Mouse (Mus musculus): ENCODE data around the gene Snx30. TPM values are rescaled to one million over a fixed set of nuclear protein-coding genes. Genes with fewer than 3 reads are reported as not detected.

Gene Snx30
- polyA plus RNA-seq, 1 experiment from 2014 or later, result 17.3 TPM

- no peak for ATAC-seq (ENCODE audit: low FRiP score)
- Histone ChIP-seq H3K4me2 (replicated peaks) (no peak within 1 kb of the TSS), H3K9ac (no peak within 1 kb of the TSS), H3K4me1 (peaks cover 4% of the 10 kb centered on the region), H3K4me3 (no peak within 1 kb of the TSS), H3K36me3 (no peaks in the 10 kb centered on the region), H3K27ac (no peak within 1 kb of the TSS), H3K9me3 (replicated peaks) (no peaks in the 10 kb centered on the region), H3K27me3 (no peaks in the 10 kb centered on the region)
Observed at GRCm38 (mm10) chr4:59801489-59801888, 4.2 kb upstream of the Snx30 start, which contains the start of gene Inip. TSS of gene Inip (minus strand) at chr4:59801589.

- Histone ChIP-seq H3K9me3 (replicated peaks) (no peaks in the 10 kb centered on the region), H3K4me3 (no peak overlapping the region), H3K4me1 (peaks cover 10% of the 10 kb centered on the region), H3K36me3 (no peaks in the 10 kb centered on the region), H3K9ac (no peak overlapping the region), H3K27me3 (no peaks in the 10 kb centered on the region), H3K27ac (no peak overlapping the region), H3K4me2 (replicated peaks) (no peak overlapping the region)
- 78% methylated on average over 6 of the region's 6 CpGs for WGBS
- ATAC-seq (ENCODE audit: low FRiP score), result no peak
Observed at GRCm38 (mm10) chr4:59802107-59802506, 3.5 kb upstream of the Snx30 start.

- WGBS, result 72% methylated on average over 4 of the region's 4 CpGs
- no peaks in the 10 kb centered on the region for H3K27me3 ChIP-seq
- no peaks in the 10 kb centered on the region for H3K9me3 ChIP-seq (replicated peaks)
- H3K9ac ChIP-seq, result no peak overlapping the region
- no peaks in the 10 kb centered on the region for H3K36me3 ChIP-seq
- no peak overlapping the region for H3K27ac ChIP-seq
- no peak overlapping the region for H3K4me3 ChIP-seq
- no peak for ATAC-seq (ENCODE audit: low FRiP score)
- H3K4me1 ChIP-seq, result peaks cover 15% of the 10 kb centered on the region
- H3K4me2 ChIP-seq (replicated peaks), result no peak overlapping the region
Observed at GRCm38 (mm10) chr4:59802792-59803191, 2.8 kb upstream of the Snx30 start.

- Histone ChIP-seq H3K4me1 (peaks cover 17% of the 10 kb centered on the region), H3K9me3 (replicated peaks) (no peaks in the 10 kb centered on the region), H3K27me3 (no peaks in the 10 kb centered on the region), H3K27ac (no peak overlapping the region), H3K4me2 (replicated peaks) (no peak overlapping the region), H3K9ac (no peak overlapping the region), H3K36me3 (no peaks in the 10 kb centered on the region), H3K4me3 (no peak overlapping the region)
- WGBS, result 90% methylated on average over 5 of the region's 5 CpGs
- no peak for ATAC-seq (ENCODE audit: low FRiP score)
Observed at GRCm38 (mm10) chr4:59803358-59803757, 2.3 kb upstream of the Snx30 start.

GRCm38 (mm10) chr4:59804754-59805153, 886 bp upstream of the Snx30 start:
- Histone ChIP-seq H3K4me1 (peaks cover 17% of the 10 kb centered on the region), H3K9ac (peak overlapping the region; percentile 85; the same call in 1 of the 2 replicates), H3K9me3 (replicated peaks) (no peaks in the 10 kb centered on the region), H3K4me3 (peak overlapping the region; percentile 96), H3K4me2 (replicated peaks) (peak overlapping the region; percentile 95), H3K36me3 (no peaks in the 10 kb centered on the region), H3K27me3 (no peaks in the 10 kb centered on the region), H3K27ac (no peak overlapping the region)
- no peak for ATAC-seq (ENCODE audit: low FRiP score)
- WGBS, result 78% methylated on average over 1 of the region's 1 CpGs

GRCm38 (mm10) chr4:59805968-59806878, 583 bp downstream of the Snx30 start:
- Histone ChIP-seq H3K4me1 (peaks cover 17% of the 10 kb centered on the region), H3K36me3 (no peaks in the 10 kb centered on the region), H3K4me3 (peak overlapping the region; percentile 96), H3K4me2 (replicated peaks) (peak overlapping the region; percentile 95), H3K9me3 (replicated peaks) (no peaks in the 10 kb centered on the region), H3K27me3 (no peaks in the 10 kb centered on the region), H3K27ac (peak overlapping the region; percentile 85), H3K9ac (peak overlapping the region; percentile 85)
- under 1% methylated on average over 46 of the region's 58 CpGs for WGBS
- ATAC-seq (ENCODE audit: low FRiP score), result peak; percentile 82

DNA sequence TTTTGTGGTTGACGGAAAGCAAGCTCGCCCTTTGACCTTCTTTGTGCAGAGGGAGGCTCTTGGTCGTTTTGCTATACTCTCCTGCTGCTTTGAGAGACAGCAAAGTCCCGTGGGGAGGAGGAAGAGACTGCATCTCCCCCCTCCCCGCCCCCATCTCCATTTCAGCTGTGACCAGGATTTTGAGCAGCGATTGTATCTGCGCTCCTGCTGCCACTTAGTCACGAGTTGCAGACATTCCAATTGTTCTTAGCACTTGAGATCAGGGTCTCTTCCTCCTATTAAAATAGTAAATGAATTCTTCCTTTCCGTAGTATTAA, 1.2 kb downstream of the Snx30 start:
- Histone ChIP-seq H3K4me1 (peaks cover 17% of the 10 kb centered on the region), H3K36me3 (no peaks in the 10 kb centered on the region), H3K4me3 (peak overlapping the region; percentile 96), H3K9me3 (replicated peaks) (no peaks in the 10 kb centered on the region), H3K27me3 (no peaks in the 10 kb centered on the region), H3K9ac (peak overlapping the region; percentile 85), H3K4me2 (replicated peaks) (peak overlapping the region; percentile 95), H3K27ac (peak overlapping the region; percentile 85)
- WGBS, result 4% methylated on average over 9 of the region's 9 CpGs
- ATAC-seq (ENCODE audit: low FRiP score), result no peak

- Histone ChIP-seq H3K4me1 (peaks cover 17% of the 10 kb centered on the region), H3K9me3 (replicated peaks) (no peaks in the 10 kb centered on the region), H3K4me2 (replicated peaks) (peak overlapping the region; percentile 95), H3K36me3 (no peaks in the 10 kb centered on the region), H3K27ac (no peak overlapping the region), H3K4me3 (no peak overlapping the region; the same call in 1 of the 2 replicates), H3K27me3 (no peaks in the 10 kb centered on the region), H3K9ac (no peak overlapping the region)
- 65% methylated on average over 2 of the region's 2 CpGs for WGBS
- no peak for ATAC-seq (ENCODE audit: low FRiP score)
Observed at GRCm38 (mm10) chr4:59807521-59807920, 1.9 kb downstream of the Snx30 start.

GRCm38 (mm10) chr4:59808396-59808795, 2.8 kb downstream of the Snx30 start:
- no peaks in the 10 kb centered on the region for H3K36me3 ChIP-seq
- H3K9me3 ChIP-seq (replicated peaks), result no peaks in the 10 kb centered on the region
- no peak overlapping the region for H3K4me2 ChIP-seq (replicated peaks)
- H3K27me3 ChIP-seq, result no peaks in the 10 kb centered on the region
- H3K27ac ChIP-seq, result no peak overlapping the region
- no peak overlapping the region for H3K4me3 ChIP-seq
- 77% methylated on average over 5 of the region's 5 CpGs for WGBS
- no peak for ATAC-seq (ENCODE audit: low FRiP score)
- no peak overlapping the region for H3K9ac ChIP-seq
- H3K4me1 ChIP-seq, result peaks cover 17% of the 10 kb centered on the region

GRCm38 (mm10) chr4:59814094-59814493, 8.5 kb downstream of the Snx30 start:
- no peak overlapping the region for H3K4me2 ChIP-seq (replicated peaks)
- H3K4me1 ChIP-seq, result peaks cover 15% of the 10 kb centered on the region
- H3K36me3 ChIP-seq, result no peaks in the 10 kb centered on the region
- 80% methylated on average over 7 of the region's 7 CpGs for WGBS
- no peak overlapping the region for H3K9ac ChIP-seq
- no peak overlapping the region for H3K27ac ChIP-seq
- ATAC-seq (ENCODE audit: low FRiP score), result no peak
- no peaks in the 10 kb centered on the region for H3K27me3 ChIP-seq
- H3K4me3 ChIP-seq, result no peak overlapping the region
- no peaks in the 10 kb centered on the region for H3K9me3 ChIP-seq (replicated peaks)

DNA sequence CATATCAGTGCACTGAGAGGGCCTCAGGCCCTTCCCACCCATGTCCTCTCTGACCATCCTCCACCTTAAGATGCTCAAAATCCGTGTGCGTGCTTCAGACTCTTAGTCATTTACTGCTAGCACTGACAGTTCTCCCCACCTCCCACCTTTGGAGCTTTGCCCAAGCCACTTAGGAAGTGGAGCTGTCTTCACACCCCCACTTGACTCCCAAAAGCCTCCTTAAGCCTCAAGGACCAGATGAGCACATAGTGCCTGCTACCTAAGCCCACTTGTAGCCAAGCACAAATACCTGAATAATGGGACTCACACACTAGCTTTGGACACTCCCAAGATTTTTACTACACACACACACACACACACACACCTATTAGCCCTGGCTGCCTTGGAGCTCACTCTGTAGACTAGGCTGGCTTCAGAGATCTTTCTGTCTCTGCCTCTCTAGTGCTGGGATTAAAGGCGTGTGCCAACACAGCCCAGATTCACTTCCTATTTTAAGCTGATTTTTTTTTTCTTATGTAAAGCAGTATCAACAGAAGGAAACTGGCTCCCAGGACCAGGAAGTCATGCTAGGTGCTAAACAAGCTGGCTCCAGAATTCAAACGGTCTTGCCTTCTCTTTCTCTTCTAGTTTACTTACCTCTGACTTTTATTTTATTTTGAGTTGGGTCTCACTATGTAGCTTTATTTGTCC, 9.6 kb downstream of the Snx30 start:
- peaks cover 24% of the 10 kb centered on the region for H3K4me1 ChIP-seq
- no peaks in the 10 kb centered on the region for H3K9me3 ChIP-seq (replicated peaks)
- H3K27ac ChIP-seq, result no peak overlapping the region
- 87% methylated on average over 4 of the region's 4 CpGs for WGBS
- H3K36me3 ChIP-seq, result no peaks in the 10 kb centered on the region
- H3K9ac ChIP-seq, result no peak overlapping the region
- ATAC-seq (ENCODE audit: low FRiP score), result no peak
- no peaks in the 10 kb centered on the region for H3K27me3 ChIP-seq
- no peak overlapping the region for H3K4me2 ChIP-seq (replicated peaks)
- H3K4me3 ChIP-seq, result no peak overlapping the region

- Histone ChIP-seq H3K9me3 (replicated peaks) (no peaks in the 10 kb centered on the region), H3K27ac (no peak overlapping the region), H3K4me3 (no peak overlapping the region), H3K36me3 (no peaks in the 10 kb centered on the region), H3K4me2 (replicated peaks) (no peak overlapping the region), H3K27me3 (no peaks in the 10 kb centered on the region), H3K4me1 (peaks cover 24% of the 10 kb centered on the region), H3K9ac (no peak overlapping the region)
- ATAC-seq (ENCODE audit: low FRiP score), result no peak
- 36% methylated on average over 3 of the region's 5 CpGs for WGBS
Observed at GRCm38 (mm10) chr4:59816016-59816415, 10.4 kb downstream of the Snx30 start.

All from hindbrain, embryonic 12.5 days (tissue).